Mouse (Mus musculus) C2C12 (cell line): ENCODE data around the gene Wwc2.

Experiments used
- CEBPB ChIP-seq: IDR thresholded peaks from one replicate; pipeline ENCODE4 v1.6.1; 2011; ENCODE audit warnings: low read depth, mild to moderate bottlenecking, control low read depth, moderate library complexity
- CTCF ChIP-seq: IDR thresholded peaks from one replicate; pipeline ENCODE4 v1.5.1; 2011; ENCODE audit not compliant: control insufficient read depth, insufficient read depth, insufficient read length
- FOSL1 ChIP-seq: IDR thresholded peaks from one replicate; pipeline ENCODE4 v1.8.0; 2011; ENCODE audit warnings: mild to moderate bottlenecking, low read length; ENCODE audit not compliant: poor library complexity, insufficient read depth, severe bottlenecking
- MAX ChIP-seq: IDR thresholded peaks from one replicate; pipeline ENCODE4 v1.6.1; 2011; ENCODE audit warnings: mild to moderate bottlenecking, control low read depth
- MYOD1 ChIP-seq: IDR thresholded peaks from one replicate; pipeline ENCODE4 v1.6.1; 2011; ENCODE audit warnings: low read depth; ENCODE audit not compliant: control insufficient read depth, insufficient read length
- MYOG ChIP-seq: IDR thresholded peaks from one replicate; pipeline ENCODE4 v1.6.1; 2011; ENCODE audit not compliant: control insufficient read depth, insufficient read length; ENCODE audit errors: extremely low read depth
- USF1 ChIP-seq: IDR thresholded peaks from one replicate; pipeline ENCODE4 v1.6.1; 2011; ENCODE audit warnings: low read depth, mild to moderate bottlenecking, control low read depth, moderate library complexity

DNA sequence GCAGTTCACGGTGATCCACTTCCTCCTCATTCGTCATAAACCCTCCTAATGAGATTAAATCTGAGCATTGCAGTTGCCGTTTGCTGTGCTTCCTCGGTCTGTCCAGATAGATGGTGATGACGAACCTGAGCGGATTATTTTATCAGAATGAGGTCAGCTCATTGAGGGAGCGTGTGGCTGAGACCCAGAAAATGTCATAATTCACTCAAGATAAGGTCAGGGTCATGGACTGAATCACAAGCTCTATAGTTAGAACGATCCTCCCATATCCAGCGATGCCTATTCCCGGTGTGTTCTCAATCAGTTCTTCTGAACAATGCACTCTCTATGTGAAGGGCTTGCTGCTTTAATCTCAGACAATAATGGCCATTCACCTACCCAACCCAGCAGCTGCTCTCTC, 203.0 kb downstream of the Wwc2 start:
- TF ChIP-seq USF1 = no peak
- TF ChIP-seq CTCF = no peak
- no peak for TF ChIP-seq MAX
- TF ChIP-seq MYOD1 = no peak
- TF ChIP-seq CEBPB = no peak
- no peak for TF ChIP-seq MYOG
- no peak for TF ChIP-seq FOSL1
